Mouse (Mus musculus) myocyte (in vitro differentiated cells): ENCODE data around the gene Armc2. TPM values are rescaled to one million over a fixed set of nuclear protein-coding genes. Genes with fewer than 3 reads are reported as not detected.
"Not testable (repeated sequence)": the region's sequence is repeated elsewhere in the genome, so short reads cannot be mapped to it uniquely, and the experiment has no call there.

Experiments used
- H3K27me3 ChIP-seq: one replicate; pipeline ENCODE4 v1.6.1; 2011; ENCODE audit not compliant: control insufficient read depth, insufficient read depth, insufficient read length
- H3K36me3 ChIP-seq: one replicate; pipeline ENCODE4 v1.6.1; 2011; ENCODE audit not compliant: control insufficient read depth, insufficient read depth
- H3K4me2 ChIP-seq: one replicate; pipeline ENCODE4 v1.6.1; 2011; ENCODE audit warnings: low read depth, control low read depth
- H3K4me3 ChIP-seq: one replicate; pipeline ENCODE4 v1.5.1; 2011; ENCODE audit warnings: mild to moderate bottlenecking, control low read depth, moderate library complexity
- H3K79me2 ChIP-seq: one replicate; pipeline ENCODE4 v1.6.1; 2011; ENCODE audit not compliant: control insufficient read depth, insufficient read depth
- H3ac ChIP-seq: one replicate; pipeline ENCODE4 v1.6.1; 2011; ENCODE audit not compliant: control insufficient read depth, insufficient read length
- CEBPB ChIP-seq: IDR thresholded peaks from 2 replicates; pipeline ENCODE4 v1.6.1; 2011; ENCODE audit warnings: mild to moderate bottlenecking, moderate library complexity; ENCODE audit not compliant: poor library complexity, insufficient read depth, severe bottlenecking
- E2F4 ChIP-seq: IDR thresholded peaks from one replicate; pipeline ENCODE4 v1.6.1; 2011; ENCODE audit warnings: mild to moderate bottlenecking, control low read depth, moderate library complexity; ENCODE audit not compliant: insufficient read depth
- MAX ChIP-seq: IDR thresholded peaks from one replicate; pipeline ENCODE4 v1.6.1; 2011; ENCODE audit warnings: low read depth, mild to moderate bottlenecking, control low read depth
- MYOD1 ChIP-seq, 3 experiments: IDR thresholded peaks; one replicate each; pipeline ENCODE4 v1.6.1; 2011; ENCODE audit warnings: control low read depth in 2 of 3, low read depth in 2 of 3, mild to moderate bottlenecking in 2 of 3, moderate library complexity in 1 of 3; ENCODE audit not compliant: insufficient read length in 2 of 3, control insufficient read depth in 1 of 3
- MYOG ChIP-seq, 3 experiments: IDR thresholded peaks; one replicate each; pipeline ENCODE4 v1.6.1; 2011; ENCODE audit warnings: control low read depth in 2 of 3, low read depth in 2 of 3, mild to moderate bottlenecking in 2 of 3; ENCODE audit not compliant: insufficient read length in 2 of 3, control insufficient read depth in 1 of 3, insufficient read depth in 1 of 3
- POLR2A ChIP-seq: IDR thresholded peaks from one replicate; pipeline ENCODE4 v1.6.1; 2011; ENCODE audit warnings: low read depth, mild to moderate bottlenecking, control low read depth, moderate library complexity; ENCODE audit not compliant: insufficient read length
- POLR2AphosphoS2 ChIP-seq: IDR thresholded peaks from one replicate; pipeline ENCODE4 v1.6.1; 2011; ENCODE audit warnings: low read depth, control low read depth; ENCODE audit not compliant: insufficient read length
- REST ChIP-seq: IDR thresholded peaks from one replicate; pipeline ENCODE4 v1.6.1; 2011; ENCODE audit warnings: mild to moderate bottlenecking, control low read depth, moderate library complexity; ENCODE audit not compliant: insufficient read depth, insufficient read length
- SRF ChIP-seq: IDR thresholded peaks from one replicate; pipeline ENCODE4 v1.6.1; 2011; ENCODE audit warnings: low read depth; ENCODE audit not compliant: control insufficient read depth, insufficient read length
- TCF12 ChIP-seq: IDR thresholded peaks from one replicate; pipeline ENCODE4 v1.6.1; 2011; ENCODE audit warnings: mild to moderate bottlenecking, control low read depth; ENCODE audit not compliant: poor library complexity, insufficient read depth, severe bottlenecking
- TCF3 ChIP-seq: IDR thresholded peaks from one replicate; pipeline ENCODE4 v1.6.1; 2011; ENCODE audit warnings: low read depth, control low read depth; ENCODE audit not compliant: insufficient read length
- USF1 ChIP-seq: IDR thresholded peaks from one replicate; pipeline ENCODE4 v1.6.1; 2011; ENCODE audit warnings: low read depth, mild to moderate bottlenecking, control low read depth, moderate library complexity
- polyA plus RNA-seq: library from polyadenylated mRNA; unstranded; fragments of >200 nt; fragmentation: generic; extraction: Trizol; gene quantifications from one replicate; pipeline ENCODE4 v1.2.1, GENCODE M21; 2012; ENCODE audit warnings: missing spikeins

Armc2 gene
- polyA plus RNA-seq, 1 experiment, result 0.31 TPM

DNA sequence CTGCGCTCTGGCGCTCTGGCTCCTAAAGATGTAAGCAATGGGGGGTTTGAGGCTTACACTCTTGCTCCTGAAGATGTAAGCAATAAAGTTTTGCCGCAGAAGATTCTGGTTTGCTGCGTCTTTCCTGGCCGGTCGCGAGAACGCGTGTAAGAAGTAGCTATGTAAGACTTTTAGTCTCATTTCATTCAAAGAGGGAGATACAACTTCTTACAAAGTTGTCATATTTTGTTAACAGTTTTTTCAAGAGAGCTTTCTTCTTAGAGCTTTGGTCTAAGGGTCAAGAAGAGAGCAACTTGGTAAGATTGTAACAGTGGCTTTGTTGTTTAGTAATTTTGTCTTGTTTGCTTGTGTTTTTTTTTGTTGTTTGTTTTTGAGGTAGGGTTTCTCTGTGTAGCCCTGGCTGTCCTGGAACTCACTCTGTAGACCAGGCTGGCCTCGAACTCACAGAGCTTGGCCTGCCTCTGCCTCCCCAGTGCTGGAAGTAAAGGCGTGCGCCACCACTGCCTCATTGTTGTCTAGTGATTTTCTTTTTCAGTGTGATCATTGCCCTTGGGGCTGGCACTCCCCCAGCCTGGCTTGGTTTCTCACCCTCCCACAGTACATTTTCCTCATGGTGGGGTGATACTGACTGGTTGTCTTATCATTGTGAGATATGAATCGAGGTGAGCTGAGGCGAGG, 65.3 kb downstream of the Armc2 start:
- H3ac ChIP-seq, result no peak overlapping the region
- TF ChIP-seq USF1, result no peak
- no peak for TF ChIP-seq CEBPB
- no peak for TF ChIP-seq SRF
- TF ChIP-seq E2F4, result no peak
- no peak for TF ChIP-seq REST
- no peak for TF ChIP-seq POLR2AphosphoS2
- TF ChIP-seq MAX, result no peak
- TF ChIP-seq POLR2A, result no peak
- TF ChIP-seq TCF12, result no peak
- TF ChIP-seq MYOG (IDR thresholded peaks at IDR 0.05; ENCODE audit: control insufficient read depth in 1 of 3, insufficient read depth in 1 of 3, insufficient read length in 2 of 3, low read depth in 2 of 3), result no peak
- TF ChIP-seq MYOD1 (IDR thresholded peaks at IDR 0.05; ENCODE audit: control insufficient read depth in 1 of 3, insufficient read length in 2 of 3, low read depth in 2 of 3), result no peak
- no peak for TF ChIP-seq TCF3
- H3K36me3 ChIP-seq, result no peaks in the 10 kb centered on the region
- no peak overlapping the region for H3K4me3 ChIP-seq
- H3K79me2 ChIP-seq, result no peaks in the 10 kb centered on the region
- no peak overlapping the region for H3K4me2 ChIP-seq
- H3K27me3 ChIP-seq, result no peaks in the 10 kb centered on the region

DNA sequence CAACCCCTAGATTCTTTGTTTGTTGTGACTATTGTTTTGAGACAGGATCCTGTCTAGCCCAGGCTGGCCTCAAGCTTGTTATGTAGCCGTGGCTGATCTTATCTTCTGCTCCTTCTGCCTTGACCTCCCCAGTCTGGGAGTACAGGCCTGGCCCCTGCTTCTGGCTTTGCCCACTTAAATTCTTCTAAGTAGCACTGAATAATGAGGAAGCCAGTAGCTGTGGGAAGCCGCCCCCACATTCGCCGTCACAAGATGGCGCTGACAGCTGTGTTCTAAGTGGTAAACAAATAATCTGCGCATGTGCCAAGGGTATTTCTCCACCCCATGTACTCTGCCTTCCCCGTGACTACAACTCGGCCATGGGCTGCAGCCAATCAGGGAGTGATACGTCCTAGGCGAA, 65.9 kb downstream of the Armc2 start:
- H3K27me3 ChIP-seq, H3ac ChIP-seq, H3K4me2 ChIP-seq, H3K36me3 ChIP-seq, H3K79me2 ChIP-seq, H3K4me3 ChIP-seq: not testable (repeated sequence)

DNA sequence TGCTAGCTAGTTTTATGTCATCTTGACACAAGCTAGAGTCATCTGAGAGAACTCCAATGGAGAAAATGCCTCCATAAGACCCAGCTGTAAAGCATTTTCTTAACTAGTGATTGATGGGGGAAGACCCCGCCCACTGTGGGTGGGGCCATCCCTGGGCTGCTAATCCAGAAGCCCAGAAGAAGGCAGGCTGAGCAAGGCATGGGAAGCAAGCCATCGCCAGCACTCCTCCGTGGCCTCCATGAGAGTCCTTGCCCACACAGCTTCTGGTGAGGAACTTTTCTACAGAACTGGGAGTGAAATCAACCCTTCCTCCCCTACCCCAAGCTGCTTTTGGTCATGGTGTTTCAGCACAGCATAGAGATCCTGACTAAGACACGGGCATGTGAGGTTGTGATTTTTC, 79.2 kb downstream of the Armc2 start:
- Histone ChIP-seq H3K27me3 (no peaks in the 10 kb centered on the region), H3ac (no peak overlapping the region), H3K4me3 (no peak overlapping the region), H3K36me3 (no peaks in the 10 kb centered on the region), H3K79me2 (no peaks in the 10 kb centered on the region), H3K4me2 (no peak overlapping the region)
- TF ChIP-seq E2F4, result no peak

DNA sequence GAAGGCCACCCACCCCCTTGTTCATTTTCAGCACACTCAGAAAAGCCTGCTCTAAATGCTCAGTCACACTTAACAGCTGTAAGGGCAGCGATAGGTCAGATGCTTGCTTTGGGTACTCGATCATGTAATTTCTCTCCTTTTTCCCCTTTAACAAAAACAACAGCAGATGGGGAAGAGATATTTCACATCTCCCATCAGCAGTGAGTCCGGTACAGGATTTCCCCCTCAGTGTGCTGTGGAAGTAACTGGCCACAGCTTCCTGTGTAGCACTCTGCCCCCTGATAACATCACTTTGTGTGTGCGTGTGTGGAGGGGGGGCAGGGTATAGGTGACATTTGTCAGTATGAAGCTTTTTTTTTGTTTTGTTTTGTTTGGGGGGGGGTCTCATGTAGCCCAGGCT, 81.1 kb downstream of the Armc2 start:
- no peak overlapping the region for H3ac ChIP-seq
- H3K4me2 ChIP-seq, result no peak overlapping the region
- H3K36me3 ChIP-seq, result no peaks in the 10 kb centered on the region
- H3K27me3 ChIP-seq, result no peaks in the 10 kb centered on the region
- TF ChIP-seq TCF12 (no peak), TCF3 (no peak), CEBPB (no peak), MYOG (IDR thresholded peaks at IDR 0.05; ENCODE audit: control insufficient read depth in 1 of 3, insufficient read depth in 1 of 3, insufficient read length in 2 of 3, low read depth in 2 of 3) (no peak), POLR2A (no peak), MAX (no peak), POLR2AphosphoS2 (no peak), MYOD1 (IDR thresholded peaks at IDR 0.05; ENCODE audit: control insufficient read depth in 1 of 3, insufficient read length in 2 of 3, low read depth in 2 of 3) (no peak), E2F4 (no peak), REST (no peak), SRF (no peak), USF1 (no peak)
- H3K79me2 ChIP-seq, result no peaks in the 10 kb centered on the region
- no peak overlapping the region for H3K4me3 ChIP-seq

DNA sequence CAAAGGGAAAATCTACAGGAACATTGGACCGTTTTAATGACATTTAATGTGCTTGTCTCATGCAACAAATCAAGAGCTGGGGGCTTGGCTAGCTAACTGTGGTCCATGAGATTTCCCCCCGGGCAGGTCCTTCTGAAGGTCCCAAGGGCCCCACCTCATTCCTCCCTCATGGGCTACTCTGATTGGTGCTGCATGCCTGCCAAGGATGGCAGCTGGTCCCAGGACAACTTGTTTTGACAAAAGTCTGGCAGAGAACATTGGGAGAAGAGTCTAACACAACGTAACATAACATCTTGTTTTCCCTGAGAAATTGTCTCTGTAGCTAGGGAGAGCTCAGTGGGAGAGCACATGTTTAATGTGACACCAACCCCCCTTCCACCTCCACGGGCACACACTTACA, 82.1 kb downstream of the Armc2 start:
- no peak for TF ChIP-seq POLR2AphosphoS2
- no peak for TF ChIP-seq SRF
- no peak for TF ChIP-seq POLR2A
- TF ChIP-seq CEBPB, result no peak
- TF ChIP-seq MYOD1 (IDR thresholded peaks at IDR 0.05; ENCODE audit: control insufficient read depth in 1 of 3, insufficient read length in 2 of 3, low read depth in 2 of 3), result no peak
- TF ChIP-seq USF1, result no peak
- no peak for TF ChIP-seq MYOG (IDR thresholded peaks at IDR 0.05; ENCODE audit: control insufficient read depth in 1 of 3, insufficient read depth in 1 of 3, insufficient read length in 2 of 3, low read depth in 2 of 3)
- no peak for TF ChIP-seq TCF3
- TF ChIP-seq E2F4, result no peak
- no peak for TF ChIP-seq TCF12
- TF ChIP-seq MAX, result no peak
- TF ChIP-seq REST, result no peak
- H3K4me2 ChIP-seq, result no peak overlapping the region
- H3K79me2 ChIP-seq, result no peaks in the 10 kb centered on the region
- H3ac ChIP-seq, result no peak overlapping the region
- no peaks in the 10 kb centered on the region for H3K27me3 ChIP-seq
- H3K4me3 ChIP-seq, result no peak overlapping the region
- no peaks in the 10 kb centered on the region for H3K36me3 ChIP-seq
